Mouse (Mus musculus) embryo, embryonic 11 days (tissue): ENCODE data around the gene Mdm2.

Source experiments
- DNase-seq: peaks from one replicate; pipeline ENCODE4 v3.0.0-alpha.2; 2015

Gene Mdm2

DNA sequence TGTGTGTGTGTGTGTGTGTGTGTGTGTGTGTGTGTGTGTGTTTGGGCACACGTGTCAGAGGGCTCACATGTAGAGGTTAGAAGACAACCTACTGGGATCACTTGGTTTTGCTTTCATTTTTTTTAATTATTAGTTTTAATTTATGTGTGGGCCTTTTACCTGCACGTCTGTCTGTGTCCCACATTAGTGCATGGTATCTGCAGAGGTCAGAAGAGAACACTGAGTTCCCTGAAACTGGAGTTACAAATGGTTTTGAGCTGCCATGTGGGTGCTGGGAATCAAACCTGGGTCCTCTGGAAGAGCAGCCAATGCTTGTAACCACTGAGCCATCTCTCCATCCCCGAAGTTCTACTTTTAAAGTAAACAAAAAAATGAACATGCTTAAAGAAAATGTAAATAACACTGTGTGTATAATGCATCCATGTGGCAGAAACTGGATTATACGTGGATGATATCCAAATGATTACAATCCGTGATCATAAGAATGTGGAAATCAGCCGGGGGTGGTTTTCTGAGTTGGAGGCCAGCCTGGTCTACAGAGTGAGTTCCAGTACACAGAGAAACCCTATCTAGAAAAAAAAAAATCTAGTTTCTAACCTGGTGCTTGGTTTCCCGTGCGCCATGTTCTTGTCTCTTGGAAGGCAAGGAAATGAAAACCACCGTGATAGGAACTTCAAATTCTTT lies 43.5 kb downstream of the Mdm2 start:
- DNase-seq = no peak

- no peak for DNase-seq
These were observed 44.2 kb downstream of the Mdm2 start for GRCm38 (mm10) chr10:117666361-117666760.

DNA sequence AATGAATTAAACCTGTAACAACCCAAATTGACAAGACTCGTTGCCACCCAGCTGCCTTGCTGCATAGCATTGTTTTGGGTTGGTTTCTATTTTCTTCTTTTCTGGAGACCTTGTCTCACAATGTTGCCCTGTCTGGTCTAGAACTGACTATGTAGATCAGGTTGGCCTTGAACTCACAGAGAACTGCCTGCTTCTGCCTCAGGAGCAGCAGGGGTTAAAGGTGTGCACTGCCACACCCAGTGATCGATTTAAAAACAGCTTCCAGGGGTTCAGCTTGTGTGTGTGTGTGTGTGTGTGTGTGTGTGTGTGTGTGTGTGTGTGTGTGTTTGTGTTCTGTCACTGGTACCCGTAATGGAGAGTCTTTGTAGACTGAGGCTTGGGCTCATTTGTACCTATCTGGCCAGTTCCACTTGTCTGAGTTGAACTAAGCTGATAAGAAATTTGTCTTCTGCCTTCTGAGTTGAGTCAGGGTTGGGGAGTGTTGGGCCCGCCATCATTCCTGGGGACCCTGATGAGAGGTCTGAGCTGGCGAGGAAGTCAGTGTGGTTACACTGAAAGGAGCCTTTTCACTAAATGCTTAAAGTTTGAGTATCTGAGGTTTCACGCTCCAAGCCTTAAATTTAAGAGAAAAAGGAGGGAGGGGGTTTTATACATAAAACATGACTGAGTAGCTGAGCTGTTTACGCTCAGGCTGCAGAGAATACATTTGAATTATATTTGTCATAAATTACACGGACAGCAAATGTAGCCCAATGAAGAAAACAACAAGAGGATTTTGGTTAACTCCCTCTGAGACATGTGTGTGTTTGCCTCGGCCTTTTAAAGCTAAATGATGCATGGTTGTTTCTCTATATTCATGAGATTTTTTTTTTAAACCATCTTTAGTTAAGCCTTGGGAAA lies 44.9 kb downstream of the Mdm2 start:
- no peak for DNase-seq

GRCm38 (mm10) chr10:117664926-117665209 lies 45.7 kb downstream of the Mdm2 start:
- DNase-seq = no peak

- DNase-seq = no peak
These were observed 46.2 kb downstream of the Mdm2 start for GRCm38 (mm10) chr10:117664208-117664925.

GRCm38 (mm10) chr10:117663865-117664200 lies 46.7 kb downstream of the Mdm2 start:
- peak; percentile 59 for DNase-seq

GRCm38 (mm10) chr10:117663056-117663864 lies 47.3 kb downstream of the Mdm2 start:
- no peak for DNase-seq

DNA sequence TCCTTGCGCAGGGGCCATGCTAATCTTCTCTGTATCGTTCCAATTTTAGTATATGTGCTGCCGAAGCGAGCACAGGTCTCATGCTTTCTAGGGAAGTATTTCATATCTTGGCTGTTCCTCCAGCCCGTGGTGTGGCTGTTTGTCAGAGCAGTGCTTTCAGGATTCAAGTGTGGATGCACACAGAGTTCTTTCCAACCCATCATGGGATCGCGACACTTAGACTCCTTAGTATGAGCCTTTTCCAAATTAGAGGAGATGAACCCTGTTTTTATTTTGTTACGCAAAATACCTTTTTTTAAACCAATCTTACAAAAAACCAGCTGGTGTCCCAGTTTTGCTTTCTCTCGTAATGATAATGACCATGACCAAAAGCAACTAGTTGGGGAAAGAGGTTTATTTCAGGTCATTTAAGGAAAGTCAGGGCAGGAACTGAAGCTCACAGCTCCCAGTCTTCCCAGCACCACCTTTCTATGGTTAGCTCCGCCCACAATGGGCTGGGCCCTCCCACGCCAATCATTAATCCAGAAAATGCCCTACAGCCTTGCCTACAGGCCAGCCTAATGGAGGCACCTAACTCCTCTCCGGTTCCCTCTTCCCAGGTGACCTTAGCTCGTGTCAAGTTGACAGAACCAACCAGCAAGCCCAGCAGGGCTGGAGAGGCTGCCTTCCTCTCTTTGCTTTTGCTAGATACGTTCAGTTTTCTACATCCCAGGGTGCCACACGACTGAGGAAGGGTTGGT lies 48.1 kb downstream of the Mdm2 start:
- no peak for DNase-seq

DNA sequence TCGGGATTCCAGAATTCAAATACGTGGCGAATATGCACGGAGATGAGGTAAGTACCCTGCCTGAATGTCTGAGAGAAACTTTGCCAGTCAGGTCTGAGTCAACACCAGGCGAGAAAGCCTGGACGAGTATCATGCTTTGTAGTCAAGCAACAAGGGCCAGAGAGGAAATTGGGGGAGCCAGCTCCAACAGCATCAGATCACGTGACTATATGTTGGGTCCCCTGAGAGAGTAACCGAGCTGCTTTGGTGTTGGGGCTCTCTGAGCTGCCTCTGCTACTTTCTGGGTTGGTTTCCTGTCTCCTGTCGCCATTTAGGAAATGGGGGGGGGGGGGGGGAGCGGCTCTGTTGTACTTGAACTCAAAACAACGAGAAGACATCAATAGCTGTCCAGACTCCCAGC lies 50.7 kb downstream of the Mdm2 start:
- no peak for DNase-seq

DNA sequence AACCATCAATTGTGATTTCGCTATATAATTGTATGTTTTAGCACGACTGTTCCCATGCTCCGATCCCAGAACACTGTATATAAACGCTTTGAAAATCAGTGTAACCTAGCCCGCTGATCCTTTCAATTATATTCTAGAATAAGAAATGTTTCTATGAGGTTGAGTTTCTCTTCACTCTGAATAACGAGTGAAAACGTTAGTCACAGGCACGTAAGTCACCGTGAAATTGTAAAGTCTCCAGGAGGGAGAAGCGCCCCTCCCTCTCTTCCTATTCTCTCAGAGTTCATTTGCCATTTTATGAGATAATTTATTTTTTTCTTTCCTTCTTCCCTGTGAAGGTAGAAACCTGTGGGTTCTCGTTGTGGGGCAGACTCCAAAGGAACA lies 51.1 kb downstream of the Mdm2 start:
- no peak for DNase-seq

- DNase-seq = no peak
These were observed 51.8 kb downstream of the Mdm2 start for GRCm38 (mm10) chr10:117658522-117659429.

DNA sequence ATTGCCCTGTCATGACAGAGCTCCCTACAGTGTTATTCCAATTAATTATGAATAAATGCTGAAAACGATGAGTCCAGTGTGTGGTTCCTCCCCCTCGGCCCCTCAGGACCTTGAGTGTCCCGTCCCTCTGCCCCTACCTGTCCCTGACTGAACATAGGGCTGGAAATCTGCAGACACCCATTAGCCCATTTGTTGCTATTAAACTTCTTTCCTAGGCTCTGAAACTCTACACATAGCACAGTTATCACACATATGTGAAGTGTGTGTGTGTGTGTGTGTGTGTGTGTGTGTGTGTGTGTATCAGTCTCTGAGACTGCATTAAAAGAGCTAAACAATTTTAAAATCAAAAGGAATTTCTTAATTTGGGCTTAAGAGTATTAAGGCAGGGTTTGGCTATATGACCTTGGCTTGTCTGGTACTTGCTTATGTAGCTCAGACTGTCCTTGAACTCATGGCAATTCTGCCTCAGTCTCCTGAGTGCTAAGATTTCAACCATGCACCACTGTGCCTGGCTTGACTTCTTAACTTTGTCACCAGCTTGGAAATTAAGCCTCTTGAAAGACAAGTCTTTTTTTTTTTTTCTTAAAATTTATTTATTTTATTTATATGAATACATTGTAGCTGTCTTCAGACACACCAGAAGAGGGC lies 52.8 kb downstream of the Mdm2 start:
- no peak for DNase-seq

GRCm38 (mm10) chr10:117656985-117657658 lies 53.4 kb downstream of the Mdm2 start:
- no peak for DNase-seq

DNA sequence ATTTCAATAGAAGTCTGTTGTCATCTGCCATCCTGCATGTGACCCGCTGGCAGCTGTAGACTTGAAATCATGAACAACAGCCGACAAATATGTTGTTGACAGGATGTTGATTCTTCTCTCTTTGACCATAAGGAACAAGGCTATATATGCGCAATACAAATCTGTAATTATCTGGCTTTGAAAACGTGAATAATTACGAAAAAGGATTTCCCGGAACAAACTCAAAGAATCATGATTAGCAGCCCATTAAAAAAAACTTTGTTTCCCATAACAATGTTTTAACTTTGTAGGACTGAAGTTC lies 53.9 kb downstream of the Mdm2 start:
- DNase-seq = no peak

- DNase-seq = no peak
These were observed 54.5 kb downstream of the Mdm2 start for GRCm38 (mm10) chr10:117655908-117656661.

- DNase-seq = no peak
These were observed 55.1 kb downstream of the Mdm2 start for GRCm38 (mm10) chr10:117655460-117655859.

DNA sequence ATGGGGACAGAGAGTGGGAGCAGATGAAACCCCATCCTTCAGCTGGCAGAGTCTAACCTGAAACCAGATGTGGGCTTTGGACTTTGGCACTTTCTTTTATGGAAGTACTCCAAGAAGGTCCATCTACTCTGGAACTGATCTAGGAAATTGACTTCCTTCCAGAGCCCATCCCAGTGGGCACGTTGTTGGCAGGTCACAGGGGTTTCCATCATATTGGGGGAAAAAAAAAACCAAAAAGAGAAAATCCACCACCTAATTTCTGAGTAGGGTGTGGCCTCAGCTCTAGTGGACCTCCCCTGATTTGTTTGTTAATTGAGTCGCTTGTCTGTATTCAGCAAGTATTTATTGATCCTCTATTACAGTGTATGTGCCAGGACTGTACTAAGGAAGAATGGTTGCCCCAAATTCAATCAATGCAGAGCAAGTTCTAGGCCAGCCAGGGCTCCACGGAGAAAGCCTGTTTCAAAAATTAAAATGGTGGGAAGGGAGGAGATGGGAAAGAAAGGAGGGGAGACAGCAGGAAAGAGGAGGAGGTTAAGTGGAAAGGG lies 55.9 kb downstream of the Mdm2 start:
- DNase-seq = no peak

GRCm38 (mm10) chr10:117653779-117654173 lies 56.8 kb downstream of the Mdm2 start:
- no peak for DNase-seq
